Mouse (Mus musculus): Measurements from ENCODE around the gene Rhob.

Rhob gene

GRCm38 (mm10) chr12:8451571-8452485 is 48.0 kb downstream of the Rhob start:
- DNase-seq (ENCODE audit: inconsistent age in 2 of 2, low spot score in 1 of 2), result peak in 1 of 2 experiments; percentile 53

GRCm38 (mm10) chr12:8450639-8451038 is 49.2 kb downstream of the Rhob start:
- peak; percentile 76 to 87 for DNase-seq (ENCODE audit: inconsistent age in 2 of 2, low spot score in 1 of 2)

- DNase-seq (ENCODE audit: inconsistent age in 2 of 2, low spot score in 1 of 2), result no peak
Measured at GRCm38 (mm10) chr12:8450028-8450427, 49.8 kb downstream of the Rhob start.
